Mouse (Mus musculus): ENCODE results near the gene Grifin.

Gene Grifin

GRCm38 (mm10) chr5:140564896-140565295 lies at the start of gene Grifin:
TSS of gene Grifin (minus strand) at chr5:140565071.
- no peak for DNase-seq (ENCODE audit: low read depth, low spot score)

GRCm38 (mm10) chr5:140614141-140614540 lies 49.3 kb upstream of the Grifin start:
- DNase-seq (ENCODE audit: low read depth, low spot score): no peak

- DNase-seq (ENCODE audit: low read depth, low spot score): no peak
Observed at GRCm38 (mm10) chr5:140612191-140612590, 47.3 kb upstream of the Grifin start.

GRCm38 (mm10) chr5:140611611-140612185 lies 46.8 kb upstream of the Grifin start:
- no peak for DNase-seq (ENCODE audit: low read depth, low spot score)

DNA sequence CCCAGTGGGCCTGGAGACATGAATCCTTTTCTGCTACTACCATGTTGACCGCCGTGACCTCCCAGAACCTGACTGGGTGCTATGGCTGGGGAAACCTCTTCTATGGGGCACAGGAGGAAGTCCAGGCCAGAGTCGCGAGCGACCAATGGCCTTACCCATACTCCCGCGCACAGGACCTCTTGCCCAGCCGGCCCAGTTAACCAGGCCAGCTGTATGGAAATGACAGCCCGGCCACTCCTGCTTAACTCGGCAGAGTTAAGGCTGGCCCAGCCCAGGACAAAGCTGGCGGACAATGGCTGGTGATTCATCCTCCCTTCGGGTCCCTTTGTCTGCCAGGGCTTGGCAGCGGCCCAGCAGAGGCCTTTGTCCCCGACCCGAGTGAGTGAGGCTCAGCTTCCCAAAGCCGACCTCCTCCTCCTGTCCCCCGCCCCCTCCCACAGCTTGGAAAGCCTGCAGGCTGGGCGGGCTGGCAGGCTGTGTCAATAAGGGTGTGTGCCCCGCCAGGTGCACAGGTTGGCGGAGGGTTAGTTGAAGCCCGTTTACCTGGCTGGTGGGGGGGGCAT lies 46.2 kb upstream of the Grifin start:
- peak; percentile 61 for DNase-seq (ENCODE audit: low read depth, low spot score)

- DNase-seq (ENCODE audit: low read depth, low spot score): no peak
Observed at GRCm38 (mm10) chr5:140610273-140611011, 45.6 kb upstream of the Grifin start.

GRCm38 (mm10) chr5:140609511-140610272 lies 44.8 kb upstream of the Grifin start:
- DNase-seq (ENCODE audit: low read depth, low spot score): no peak

DNA sequence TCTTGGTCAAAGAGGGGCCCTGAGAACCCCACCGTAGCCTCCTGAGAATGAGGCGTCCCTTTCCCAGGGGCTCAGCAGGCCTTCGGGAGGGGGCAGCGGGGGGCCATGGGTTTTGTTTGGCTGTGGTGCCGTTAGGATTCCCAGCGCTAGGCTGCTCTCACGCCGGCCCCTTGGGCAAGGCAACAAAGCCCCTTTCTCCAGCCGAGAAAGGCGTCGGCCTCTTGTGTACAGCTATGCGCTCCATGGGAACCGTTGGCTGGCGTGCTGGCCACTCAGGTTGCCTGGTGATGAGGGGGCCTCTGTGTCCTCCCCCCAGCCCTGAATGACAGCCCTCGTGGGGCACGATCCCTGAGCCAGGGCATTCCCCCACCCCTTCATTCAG lies 43.8 kb upstream of the Grifin start:
- DNase-seq (ENCODE audit: low read depth, low spot score): no peak

- DNase-seq (ENCODE audit: low read depth, low spot score): no peak
Observed at GRCm38 (mm10) chr5:140607836-140608633, 43.2 kb upstream of the Grifin start.

DNA sequence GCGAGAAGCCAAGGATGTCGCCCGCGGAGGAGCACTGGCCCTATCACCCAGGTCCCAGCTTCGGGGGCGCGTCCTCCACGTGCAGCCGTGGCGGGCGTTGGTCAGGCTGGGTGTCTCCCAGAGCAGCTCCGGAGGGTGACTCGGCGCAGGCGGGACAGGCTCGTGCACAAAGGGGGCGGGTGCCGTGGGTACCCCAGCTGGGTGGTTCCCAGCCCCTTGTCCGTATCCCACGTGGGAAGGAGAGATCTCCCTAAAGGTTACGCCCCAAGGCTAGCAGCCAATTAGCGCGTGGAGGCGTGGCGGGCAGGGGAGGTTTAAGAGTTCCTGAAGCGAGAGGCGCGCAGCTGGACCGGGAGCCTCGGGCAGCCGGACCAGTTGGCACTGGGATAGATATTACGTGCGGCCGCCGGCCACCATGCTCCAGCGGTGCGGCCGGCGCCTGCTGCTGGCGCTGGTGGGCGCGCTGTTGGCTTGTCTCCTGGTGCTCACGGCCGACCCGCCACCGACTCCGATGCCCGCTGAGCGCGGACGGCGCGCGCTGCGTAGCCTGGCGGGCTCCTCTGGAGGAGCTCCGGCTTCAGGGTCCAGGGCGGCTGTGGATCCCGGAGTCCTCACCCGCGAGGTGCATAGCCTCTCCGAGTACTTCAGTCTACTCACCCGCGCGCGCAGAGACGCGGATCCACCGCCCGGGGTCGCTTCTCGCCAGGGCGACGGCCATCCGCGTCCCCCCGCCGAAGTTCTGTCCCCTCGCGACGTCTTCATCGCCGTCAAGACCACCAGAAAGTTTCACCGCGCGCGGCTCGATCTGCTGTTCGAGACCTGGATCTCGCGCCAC lies 42.3 kb upstream of the Grifin start, which contains the start of gene Lfng:
Gene Lfng, plus strand, starts transcription at position 320 of the 835 bp plus-strand sequence.
- DNase-seq (ENCODE audit: low read depth, low spot score): peak; percentile 73

DNA sequence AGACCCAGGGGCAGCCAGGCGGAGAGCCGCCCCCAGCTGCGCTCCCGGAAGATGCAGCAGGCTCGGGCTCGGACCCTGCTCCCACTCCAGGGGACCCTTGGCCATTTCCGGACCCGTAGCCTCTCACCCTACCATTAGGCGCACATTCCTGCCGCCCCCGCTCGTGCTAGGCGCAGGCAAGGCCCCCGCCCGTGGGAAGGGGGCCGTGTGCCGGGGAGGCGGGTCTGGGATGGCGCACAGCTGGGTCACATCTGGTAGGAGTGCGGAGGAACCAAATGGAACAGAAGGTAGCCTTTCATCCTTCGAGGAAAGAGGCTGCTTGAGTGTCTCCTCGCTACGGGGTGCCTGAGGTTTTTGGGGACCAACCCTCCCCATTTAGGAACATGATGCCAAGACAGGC lies 41.5 kb upstream of the Grifin start:
- DNase-seq (ENCODE audit: low read depth, low spot score): no peak

GRCm38 (mm10) chr5:140605228-140605627 lies 40.4 kb upstream of the Grifin start:
- DNase-seq (ENCODE audit: low read depth, low spot score): no peak

DNA sequence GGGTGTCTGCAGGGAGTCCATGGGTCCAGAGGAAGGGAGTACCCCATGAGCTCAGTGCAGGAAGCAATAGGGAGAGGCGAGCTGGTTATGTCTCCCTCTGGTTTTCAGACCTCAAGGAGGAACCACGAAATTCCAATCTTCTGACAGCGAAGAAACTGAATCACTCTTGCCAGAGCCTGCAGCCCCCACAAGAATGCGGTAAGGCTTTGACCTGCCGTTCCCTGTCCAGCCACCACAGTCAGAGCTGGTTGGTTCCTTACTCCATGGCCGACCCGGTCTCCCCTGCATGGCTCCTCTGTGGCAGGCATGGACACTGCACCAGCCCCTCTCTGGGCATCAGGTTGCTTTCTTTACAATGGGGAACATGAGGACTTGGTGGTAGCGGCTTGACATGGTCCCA lies 39.5 kb upstream of the Grifin start:
- DNase-seq (ENCODE audit: low read depth, low spot score): no peak

- no peak for DNase-seq (ENCODE audit: low read depth, low spot score)
Observed at GRCm38 (mm10) chr5:140602540-140602939, 37.7 kb upstream of the Grifin start.

- DNase-seq (ENCODE audit: low read depth, low spot score): no peak
Observed at GRCm38 (mm10) chr5:140601712-140602111, 36.8 kb upstream of the Grifin start.

- no peak for DNase-seq (ENCODE audit: low read depth, low spot score)
Observed at GRCm38 (mm10) chr5:140599939-140600338, 35.1 kb upstream of the Grifin start.

DNA sequence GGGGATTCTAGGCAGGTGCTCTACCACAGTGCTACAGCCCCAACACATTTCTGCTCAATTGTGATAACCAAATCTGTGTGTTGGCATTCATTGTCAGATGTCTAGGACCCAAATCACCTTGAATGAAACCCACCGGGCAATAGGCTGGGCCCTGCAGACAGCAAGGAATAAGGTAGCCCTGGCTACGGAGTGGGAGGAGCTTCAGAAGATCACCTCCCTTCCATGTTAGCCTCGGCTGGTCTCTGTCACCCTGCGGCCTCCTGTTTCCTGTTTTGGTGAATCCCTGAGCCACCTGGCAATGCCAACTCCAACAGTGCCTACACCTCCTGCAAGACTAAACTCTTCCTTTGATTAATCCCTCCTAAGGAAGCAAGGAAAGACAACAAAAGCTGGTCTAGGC lies 32.9 kb upstream of the Grifin start:
- DNase-seq (ENCODE audit: low read depth, low spot score): no peak

DNA sequence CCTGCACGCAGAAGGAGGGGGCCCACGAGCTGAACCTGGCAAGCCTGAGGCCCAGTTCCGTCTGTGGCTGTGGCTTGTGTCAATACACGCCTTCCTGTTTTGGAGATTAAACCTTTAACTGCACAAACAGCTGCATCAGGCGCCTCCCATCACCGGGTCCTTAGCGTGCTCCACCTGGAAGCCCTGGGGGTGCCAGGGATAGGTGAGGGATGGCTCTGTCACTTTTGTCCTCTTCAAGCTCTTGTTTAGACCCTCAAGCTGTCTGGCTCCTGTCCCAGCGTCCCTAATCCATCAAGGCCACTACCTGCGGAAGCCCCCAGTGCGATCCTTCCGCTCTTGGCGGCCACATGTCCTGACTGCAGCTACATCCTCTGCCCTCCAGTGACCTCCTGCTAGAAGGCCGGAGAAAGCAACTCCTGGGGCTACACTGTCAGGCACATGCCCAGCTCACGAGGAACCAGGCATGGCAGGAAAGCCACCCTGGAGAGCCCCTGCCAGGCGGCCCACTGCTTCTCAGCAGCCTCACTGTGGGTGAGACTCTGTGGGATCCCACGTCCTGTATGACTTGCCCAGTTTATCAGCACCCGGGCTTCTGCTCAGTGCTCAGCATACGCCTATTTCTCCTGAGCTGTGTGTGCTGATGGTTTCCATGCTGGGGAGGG lies 32.2 kb upstream of the Grifin start:
- DNase-seq (ENCODE audit: low read depth, low spot score): no peak

DNA sequence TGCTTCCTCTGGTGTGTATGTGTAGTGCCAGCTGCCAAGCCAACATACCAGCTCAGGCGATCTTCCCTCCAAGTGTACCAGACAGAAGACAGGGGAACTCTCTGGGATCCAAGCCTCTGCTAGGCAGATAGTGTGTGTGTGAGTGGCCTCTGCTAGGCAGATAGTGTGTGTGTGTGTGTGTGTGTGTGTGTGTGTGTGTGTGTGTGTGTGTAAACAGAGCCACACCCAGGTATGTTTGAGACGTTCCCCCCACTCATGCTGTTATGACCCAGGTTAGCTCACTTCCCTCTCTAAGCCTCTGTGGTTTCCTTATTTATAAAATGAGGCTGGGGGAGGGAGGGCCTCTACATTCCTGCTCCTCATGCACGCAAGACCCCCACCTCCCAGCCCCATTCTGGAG lies 31.6 kb upstream of the Grifin start:
- DNase-seq (ENCODE audit: low read depth, low spot score): no peak

DNA sequence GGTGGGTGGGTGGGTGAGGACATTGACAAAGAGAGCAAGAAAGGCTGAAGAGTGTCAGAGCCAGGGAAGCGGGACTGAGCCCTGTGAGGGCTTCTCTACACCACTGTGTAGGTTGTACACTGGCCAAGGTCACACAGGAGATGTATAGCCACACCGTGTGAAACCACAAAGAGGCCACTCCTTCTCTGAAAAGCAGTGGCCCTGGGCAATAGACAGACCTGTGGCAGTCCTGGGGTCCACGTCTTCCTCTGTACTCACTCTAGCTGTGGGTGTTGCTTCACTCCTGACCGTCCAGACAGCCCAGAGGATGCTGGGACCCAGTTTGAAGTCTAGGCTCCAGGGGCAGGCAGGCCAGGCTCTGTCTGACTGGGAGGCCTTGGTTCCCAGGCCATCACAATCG lies 30.0 kb upstream of the Grifin start:
- no peak for DNase-seq (ENCODE audit: low read depth, low spot score)

Measured in retina, postnatal 7 days (tissue).